ENCODE assay signal across 22 mouse cellular contexts in the genomic region with DNA sequence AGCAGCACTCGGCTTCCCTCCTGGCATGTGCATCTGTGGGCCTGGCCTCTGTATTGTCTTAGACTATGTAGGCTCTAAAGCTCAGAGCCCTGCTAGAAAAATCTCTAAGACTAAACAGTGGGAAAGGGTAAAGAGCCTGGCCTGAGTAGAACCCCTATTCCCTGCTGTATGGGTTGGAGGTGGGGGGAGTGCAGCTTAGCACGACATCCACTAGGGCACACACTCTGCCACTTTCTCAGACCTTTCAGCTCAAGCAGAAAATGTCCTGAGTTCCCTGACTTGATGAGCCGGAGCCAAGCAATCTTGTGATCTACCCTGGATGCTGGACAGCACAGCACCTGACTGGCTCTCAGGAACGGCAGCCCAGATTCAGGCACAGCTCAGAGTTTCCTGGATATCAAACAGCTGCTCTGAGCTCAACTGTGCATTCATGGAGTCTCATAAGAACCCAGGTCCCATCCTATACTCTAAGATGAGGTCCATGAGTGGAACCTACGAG. TPM values are rescaled to one million over a fixed set of nuclear protein-coding genes. Genes with fewer than 3 reads are reported as not detected.
DNase-seq lines count a peak whose midpoint lies in the region; ATAC-seq and TF ChIP-seq lines count a peak whose summit lies in the region.
"Had no signal": no experiment of that assay in that cellular context is flagged by ENCODE, and none has a peak within 500 bp of the region (broad histone marks: within the 10 kb centered on the region; RNA-seq: fewer than 3 reads in every experiment).

No protein-coding gene starts in this region.

- WGBS in intestine, postnatal 0 days: 79% methylated on average over 5 of the region's 5 CpGs
- 70% methylated on average over 5 of the region's 5 CpGs for WGBS in intestine, embryonic 16.5 days

- DNase-seq in gastrocnemius, adult 18-20 months (ENCODE audit: low spot score): peak; percentile 84
- DNase-seq in gastrocnemius, postnatal 4 days (ENCODE audit: low spot score in 2 of 2): no peak
- peak; percentile 40 for DNase-seq in NIH3T3 (ENCODE audit: low read depth)
- peak; percentile 64 for DNase-seq in kidney, postnatal 14 days
- DNase-seq in adrenal gland, adult 2 months: no peak
- no peak for DNase-seq in right cerebral cortex, postnatal 14 days
- DNase-seq: adrenal gland, postnatal 36 days; cerebellum, adult 11-12 months; cerebellum, postnatal 25 days; heart, postnatal 4 days; left cerebral cortex, postnatal 4 days; liver, postnatal 0 days; lung, postnatal 10 days; thymus, postnatal 4 days had no signal

- H3K36me3 ChIP-seq in intestine, postnatal 0 days (ENCODE audit: control insufficient read depth, insufficient read depth): no peaks in the 10 kb centered on the region; the same call in 1 of the 2 replicates
- no peaks in the 10 kb centered on the region for H3K36me3 ChIP-seq in intestine, embryonic 16.5 days (ENCODE audit: control insufficient read depth, insufficient read depth, low read length)
- H3K36me3 ChIP-seq: embryonic facial prominence, embryonic 15.5 days had no signal

- no peak overlapping the region for H3K27ac ChIP-seq in intestine, postnatal 0 days (ENCODE audit: low read depth, low read length)
- no peak overlapping the region for H3K27ac ChIP-seq in intestine, embryonic 16.5 days (ENCODE audit: low read length)
- H3K27ac ChIP-seq: embryonic facial prominence, embryonic 15.5 days; midbrain, embryonic 12.5 days; neural tube, embryonic 13.5 days had no signal

- no peak for ATAC-seq in intestine, postnatal 0 days
- no peak for ATAC-seq in intestine, embryonic 16.5 days
- ATAC-seq: CD4-positive, CD25-positive, alpha-beta regulatory T cell, adult 4 months; liver, postnatal 0 days had no signal

- no peaks in the 10 kb centered on the region for H3K9me3 ChIP-seq in intestine, postnatal 0 days (ENCODE audit: control insufficient read depth)
- H3K9me3 ChIP-seq in intestine, embryonic 16.5 days (ENCODE audit: control insufficient read depth, low read length): no peaks in the 10 kb centered on the region
- H3K9me3 ChIP-seq: embryonic facial prominence, embryonic 15.5 days; midbrain, embryonic 12.5 days; neural tube, embryonic 13.5 days had no signal

- H3K4me2 ChIP-seq in intestine, postnatal 0 days (replicated peaks; ENCODE audit: low read depth): no peak overlapping the region
- no peak overlapping the region for H3K4me2 ChIP-seq in intestine, embryonic 16.5 days (ENCODE audit: low read depth, low read length)
- H3K4me2 ChIP-seq: embryonic facial prominence, embryonic 15.5 days; midbrain, embryonic 12.5 days; neural tube, embryonic 13.5 days had no signal

- H3K4me1 ChIP-seq in intestine, postnatal 0 days (replicated peaks; ENCODE audit: control insufficient read depth, insufficient read depth, low read length): 0 out of 2 replicates have a peak, but pooled peaks cover 3% of the 10 kb centered on the region
- H3K4me1 ChIP-seq in intestine, embryonic 16.5 days (ENCODE audit: control insufficient read depth, insufficient read depth, low read length): peaks cover 9% of the 10 kb centered on the region; the same call in 1 of the 2 replicates
- H3K4me1 ChIP-seq: neural tube, embryonic 13.5 days had no signal

- H3K9ac ChIP-seq in intestine, postnatal 0 days (ENCODE audit: low read depth, low read length): no peak overlapping the region
- H3K9ac ChIP-seq in intestine, embryonic 16.5 days (ENCODE audit: low read depth, low read length): no peak overlapping the region
- H3K9ac ChIP-seq: embryonic facial prominence, embryonic 15.5 days; liver, postnatal 0 days; midbrain, embryonic 12.5 days had no signal

- H3K27me3 ChIP-seq in intestine, postnatal 0 days (replicated peaks; ENCODE audit: control insufficient read depth, insufficient read depth, low read length): no peaks in the 10 kb centered on the region
- no peaks in the 10 kb centered on the region for H3K27me3 ChIP-seq in intestine, embryonic 16.5 days (replicated peaks; ENCODE audit: control insufficient read depth, insufficient read depth, low read length)
- H3K27me3 ChIP-seq: embryonic facial prominence, embryonic 15.5 days; midbrain, embryonic 12.5 days; neural tube, embryonic 13.5 days had no signal

- TF ChIP-seq CTCF in intestine, postnatal 0 days (IDR thresholded peaks at IDR 0.05; ENCODE audit: low read depth): 0 out of 2 replicates have a peak, but pooled peaks have one; percentile 5

- no peak overlapping the region for H3K4me3 ChIP-seq in intestine, postnatal 0 days (ENCODE audit: low read depth, low read length)
- H3K4me3 ChIP-seq in intestine, embryonic 16.5 days (ENCODE audit: low read length): no peak overlapping the region
- H3K4me3 ChIP-seq: embryonic facial prominence, embryonic 15.5 days; midbrain, embryonic 12.5 days; neural tube, embryonic 13.5 days had no signal

RNA-seq across cellular contexts. Expression of a gene that starts 24.9 kb away (rescaled TPM):
- total RNA-seq in gastrocnemius, adult 18-20 months (2021): under 1 TPM; 0.34 to 0.69 TPM
- total RNA-seq in gastrocnemius, postnatal 4 days (2021): 1 to 10 TPM; 7.5 to 8.4 TPM
- polyA plus RNA-seq in intestine, postnatal 0 days (2015; fragmentation: Nextera tagmentation; extraction: Ambion mirVana): 5.9 and 6.3 TPM in 2 replicates
- 8.7 and 10.2 TPM in 2 replicates for polyA plus RNA-seq in intestine, embryonic 16.5 days (2015; fragmentation: Nextera tagmentation; extraction: Ambion mirVana)
- 10 to 100 TPM; 13.3 to 15.0 TPM for total RNA-seq in adrenal gland, adult 2 months (2021)
- polyA plus RNA-seq in adrenal gland, adult 2 months (2012; rRNA removed): 13.4 and 21.4 TPM in 2 replicates
- total RNA-seq: granulocyte monocyte progenitor cell, adult 5-6 weeks; megakaryocyte progenitor cell, adult 5-6 weeks had no signal

RNA-seq across cellular contexts. Expression of a gene that starts 59.5 kb away (rescaled TPM):
- 10 to 100 TPM; 29.6 to 48.6 TPM for total RNA-seq in gastrocnemius, adult 18-20 months (2021)
- 100 to 1,000 TPM; 356 to 404 TPM for total RNA-seq in gastrocnemius, postnatal 4 days (2021)
- polyA plus RNA-seq in intestine, postnatal 0 days (2015; fragmentation: Nextera tagmentation; extraction: Ambion mirVana): 24.2 and 25.5 TPM in 2 replicates
- 41.6 and 42.9 TPM in 2 replicates for polyA plus RNA-seq in intestine, embryonic 16.5 days (2015; fragmentation: Nextera tagmentation; extraction: Ambion mirVana)
- total RNA-seq in adrenal gland, adult 2 months (2021): 10 to 100 TPM; 24.0 to 48.3 TPM
- 32.5 and 35.7 TPM in 2 replicates for polyA plus RNA-seq in adrenal gland, adult 2 months (2012; rRNA removed)

Comparison
In these comparisons a context has a peak if more than half of its experiments do, and no peak if none do; other contexts are left out.
1. DNase-seq: peak in gastrocnemius, adult 18-20 months (single experiment), NIH3T3 (single experiment) and kidney, postnatal 14 days (single experiment); none in gastrocnemius, postnatal 4 days (0 of 2), adrenal gland, adult 2 months (single experiment) and right cerebral cortex, postnatal 14 days (single experiment).
2. RNA of a gene that starts 24.9 kb away (total RNA-seq): 13.3 to 15.0 TPM in adrenal gland, adult 2 months and 7.5 to 8.4 TPM in gastrocnemius, postnatal 4 days; 0.34 to 0.69 TPM in gastrocnemius, adult 18-20 months; every median in the first group is over 4 times any median in the second.
3. RNA of a gene that starts 59.5 kb away (total RNA-seq): 356 to 404 TPM in gastrocnemius, postnatal 4 days; 29.6 to 48.6 TPM in gastrocnemius, adult 18-20 months and 24.0 to 48.3 TPM in adrenal gland, adult 2 months; every median in the first group is over 4 times any median in the second.